Mouse (Mus musculus) heart, postnatal 14 days (tissue): ENCODE data around the gene Olfr381. TPM values are rescaled to one million over a fixed set of nuclear protein-coding genes. Genes with fewer than 3 reads are reported as not detected.
"Not testable (repeated sequence)": the region's sequence is repeated elsewhere in the genome, so short reads cannot be mapped to it uniquely, and the experiment has no call there.

Experiments used
- DNase-seq, 2 experiments: peaks; one replicate each; pipeline ENCODE4 v3.0.0; 2021 to 2022
- intact Hi-C: fragments of 180-260 bp; cut with DNase I; formaldehyde crosslinking; loops from one replicate; pipeline ENCODE4 v1.15.1; 2025
- long read RNA-seq, 2 experiments: library from polyadenylated mRNA; stranded (forward); transcript quantifications; one replicate each; pipeline ENCODE4 v2.0.0; 2021
- total RNA-seq, 2 experiments: library from RNA; stranded (reverse); gene quantifications; 2 replicates each; pipeline ENCODE4 v1.2.3; 2021

Olfr381 gene
- not detected for total RNA-seq
- long read RNA-seq, experiment 1, result 0 reads
- long read RNA-seq, experiment 2, result 0 reads

GRCm38 (mm10) chr11:73491503-73491902 lies at the start of gene Olfr381:
Olfr381 (minus strand) TSS chr11:73491603.
- intact Hi-C loops, result no loop called here
- DNase-seq, result no peak

GRCm38 (mm10) chr11:73528971-73529370 lies 37.6 kb upstream of the Olfr381 start:
- intact Hi-C loops, DNase-seq: not testable (repeated sequence)

- no peak for DNase-seq
- intact Hi-C loops, result no loop called here
Observed at GRCm38 (mm10) chr11:73517097-73517496, 25.7 kb upstream of the Olfr381 start, which contains the start of gene Olfr382. Olfr382 (minus strand) TSS chr11:73517197.

GRCm38 (mm10) chr11:73457408-73457807 lies 34.0 kb downstream of the Olfr381 start, which contains the start of gene Olfr380:
Olfr380 (minus strand) TSS chr11:73457508.
- DNase-seq, result no peak
- intact Hi-C loops, result no loop called here

Other genes with a start within 250 kb of the Olfr381 start
- gene Trpv3, start 224.2 kb downstream of the Olfr381 start, total RNA-seq, result under 1 TPM; 0.10 TPM
- gene Aspa, start 162.0 kb downstream of the Olfr381 start, total RNA-seq, result 1 to 10 TPM in 1 of 2 experiments, under 1 TPM in 1; 0.76 to 1.2 TPM
- not detected for gene Gm49340, start 161.9 kb downstream of the Olfr381 start, total RNA-seq
- gene Spata22, start 161.9 kb downstream of the Olfr381 start, total RNA-seq, result not detected
- gene Olfr20, start 140.8 kb downstream of the Olfr381 start, total RNA-seq, result not detected
- not detected for gene Olfr376, start 120.4 kb downstream of the Olfr381 start, total RNA-seq
- gene Olfr1, start 92.0 kb downstream of the Olfr381 start, total RNA-seq, result not detected
- gene Olfr378, start 63.1 kb downstream of the Olfr381 start, total RNA-seq, result not detected
- not detected for gene Olfr380, start 34.1 kb downstream of the Olfr381 start, total RNA-seq
- gene Olfr382, start 25.6 kb upstream of the Olfr381 start, total RNA-seq, result not detected
- not detected for gene Olfr385, start 101.4 kb upstream of the Olfr381 start, total RNA-seq
- not detected for gene Olfr384, start 107.0 kb upstream of the Olfr381 start, total RNA-seq
- gene Zfp735, start 197.2 kb upstream of the Olfr381 start, total RNA-seq, result not detected